Mouse (Mus musculus): ENCODE data around the gene Emp1. TPM values are rescaled to one million over a fixed set of nuclear protein-coding genes. Genes with fewer than 3 reads are reported as not detected.

Emp1 gene
- polyA plus RNA-seq, 1 experiment: 10.5 TPM

GRCm38 (mm10) chr6:135400306-135400705 is 38.0 kb downstream of the Emp1 start:
- no peaks in the 10 kb centered on the region for H3K4me1 ChIP-seq (ENCODE audit: control insufficient read depth, insufficient read depth, insufficient read length)
- no peak overlapping the region for H3K27ac ChIP-seq (ENCODE audit: insufficient read depth, low read length)
- H3K4me3 ChIP-seq (ENCODE audit: extremely low read depth, insufficient read depth, insufficient read length): no peak overlapping the region
- no peaks in the 10 kb centered on the region for H3K36me3 ChIP-seq (ENCODE audit: control insufficient read depth, insufficient read depth, low read length)
- 35% methylated on average over 3 of the region's 3 CpGs for WGBS
- peak in 1 of 2 experiments; percentile 51 for DNase-seq (ENCODE audit: low read depth in 1 of 2, low spot score in 2 of 2)
- H3K27me3 ChIP-seq (ENCODE audit: control insufficient read depth, insufficient read depth, low read length): no peaks in the 10 kb centered on the region
- TF ChIP-seq CTCF (IDR thresholded peaks at IDR 0.05; ENCODE audit: extremely low read depth, insufficient read depth, insufficient read length, insufficient replicate concordance): peak; percentile 14; the same call in 1 of the 2 replicates
- TF ChIP-seq POLR2A (IDR thresholded peaks at IDR 0.05; ENCODE audit: low read depth, low read length): no peak

- no peaks in the 10 kb centered on the region for H3K4me1 ChIP-seq (ENCODE audit: control insufficient read depth, insufficient read depth, insufficient read length)
- no peak overlapping the region for H3K27ac ChIP-seq (ENCODE audit: insufficient read depth, low read length)
- no peak for TF ChIP-seq POLR2A (IDR thresholded peaks at IDR 0.05; ENCODE audit: low read depth, low read length)
- no peak for TF ChIP-seq CTCF (IDR thresholded peaks at IDR 0.05; ENCODE audit: extremely low read depth, insufficient read depth, insufficient read length, insufficient replicate concordance)
- H3K4me3 ChIP-seq (ENCODE audit: extremely low read depth, insufficient read depth, insufficient read length): no peak overlapping the region
- no peaks in the 10 kb centered on the region for H3K27me3 ChIP-seq (ENCODE audit: control insufficient read depth, insufficient read depth, low read length)
- DNase-seq (ENCODE audit: low read depth in 1 of 2, low spot score in 2 of 2): no peak
- WGBS: 78% methylated on average over 11 of the region's 11 CpGs
- no peaks in the 10 kb centered on the region for H3K36me3 ChIP-seq (ENCODE audit: control insufficient read depth, insufficient read depth, low read length)
Measured at GRCm38 (mm10) chr6:135405093-135405492, 42.7 kb downstream of the Emp1 start.

GRCm38 (mm10) chr6:135407323-135407722 is 45.0 kb downstream of the Emp1 start:
- Histone ChIP-seq H3K27ac (ENCODE audit: insufficient read depth, low read length) (no peak overlapping the region), H3K4me1 (ENCODE audit: control insufficient read depth, insufficient read depth, insufficient read length) (no peaks in the 10 kb centered on the region), H3K4me3 (ENCODE audit: extremely low read depth, insufficient read depth, insufficient read length) (no peak overlapping the region), H3K36me3 (ENCODE audit: control insufficient read depth, insufficient read depth, low read length) (no peaks in the 10 kb centered on the region), H3K27me3 (ENCODE audit: control insufficient read depth, insufficient read depth, low read length) (no peaks in the 10 kb centered on the region)
- 34% methylated on average over 4 of the region's 4 CpGs for WGBS
- no peak for DNase-seq (ENCODE audit: low read depth in 1 of 2, low spot score in 2 of 2)
- TF ChIP-seq POLR2A (IDR thresholded peaks at IDR 0.05; ENCODE audit: low read depth, low read length) (no peak), CTCF (IDR thresholded peaks at IDR 0.05; ENCODE audit: extremely low read depth, insufficient read depth, insufficient read length, insufficient replicate concordance) (no peak)

- Histone ChIP-seq H3K4me3 (ENCODE audit: extremely low read depth, insufficient read depth, insufficient read length) (no peak overlapping the region), H3K27me3 (ENCODE audit: control insufficient read depth, insufficient read depth, low read length) (no peaks in the 10 kb centered on the region), H3K4me1 (ENCODE audit: control insufficient read depth, insufficient read depth, insufficient read length) (no peaks in the 10 kb centered on the region), H3K27ac (ENCODE audit: insufficient read depth, low read length) (no peak overlapping the region), H3K36me3 (ENCODE audit: control insufficient read depth, insufficient read depth, low read length) (no peaks in the 10 kb centered on the region)
- DNase-seq (ENCODE audit: low read depth in 1 of 2, low spot score in 2 of 2): no peak
- WGBS: 94% methylated on average over 10 of the region's 10 CpGs
- TF ChIP-seq POLR2A (IDR thresholded peaks at IDR 0.05; ENCODE audit: low read depth, low read length): no peak
- TF ChIP-seq CTCF (IDR thresholded peaks at IDR 0.05; ENCODE audit: extremely low read depth, insufficient read depth, insufficient read length, insufficient replicate concordance): no peak
Measured at GRCm38 (mm10) chr6:135411712-135412319, 49.5 kb downstream of the Emp1 start.

GRCm38 (mm10) chr6:135412649-135413048 is 50.3 kb downstream of the Emp1 start:
- Histone ChIP-seq H3K27me3 (ENCODE audit: control insufficient read depth, insufficient read depth, low read length) (no peaks in the 10 kb centered on the region), H3K4me1 (ENCODE audit: control insufficient read depth, insufficient read depth, insufficient read length) (no peaks in the 10 kb centered on the region), H3K27ac (ENCODE audit: insufficient read depth, low read length) (no peak overlapping the region), H3K36me3 (ENCODE audit: control insufficient read depth, insufficient read depth, low read length) (no peaks in the 10 kb centered on the region), H3K4me3 (ENCODE audit: extremely low read depth, insufficient read depth, insufficient read length) (no peak overlapping the region)
- no peak for DNase-seq (ENCODE audit: low read depth in 1 of 2, low spot score in 2 of 2)
- WGBS: 50% methylated on average over 6 of the region's 6 CpGs
- TF ChIP-seq CTCF (IDR thresholded peaks at IDR 0.05; ENCODE audit: extremely low read depth, insufficient read depth, insufficient read length, insufficient replicate concordance): no peak
- TF ChIP-seq POLR2A (IDR thresholded peaks at IDR 0.05; ENCODE audit: low read depth, low read length): no peak

- no peak overlapping the region for H3K4me3 ChIP-seq (ENCODE audit: extremely low read depth, insufficient read depth, insufficient read length)
- no peaks in the 10 kb centered on the region for H3K27me3 ChIP-seq (ENCODE audit: control insufficient read depth, insufficient read depth, low read length)
- no peaks in the 10 kb centered on the region for H3K36me3 ChIP-seq (ENCODE audit: control insufficient read depth, insufficient read depth, low read length)
- no peaks in the 10 kb centered on the region; the same call in 1 of the 2 replicates for H3K4me1 ChIP-seq (ENCODE audit: control insufficient read depth, insufficient read depth, insufficient read length)
- no peak overlapping the region for H3K27ac ChIP-seq (ENCODE audit: insufficient read depth, low read length)
- TF ChIP-seq POLR2A (IDR thresholded peaks at IDR 0.05; ENCODE audit: low read depth, low read length) (no peak), CTCF (IDR thresholded peaks at IDR 0.05; ENCODE audit: extremely low read depth, insufficient read depth, insufficient read length, insufficient replicate concordance) (peak; percentile 71; the same call in 1 of the 2 replicates)
- WGBS: 27% methylated on average over 5 of the region's 5 CpGs
- DNase-seq (ENCODE audit: low read depth in 1 of 2, low spot score in 2 of 2): peak; percentile 25 to 26
Measured at GRCm38 (mm10) chr6:135417459-135417858, 55.1 kb downstream of the Emp1 start.

GRCm38 (mm10) chr6:135418223-135418824 is 56.0 kb downstream of the Emp1 start:
- 9% methylated on average over 8 of the region's 8 CpGs for WGBS
- Histone ChIP-seq H3K27me3 (ENCODE audit: control insufficient read depth, insufficient read depth, low read length) (no peaks in the 10 kb centered on the region), H3K4me1 (ENCODE audit: control insufficient read depth, insufficient read depth, insufficient read length) (no peaks in the 10 kb centered on the region; the same call in 1 of the 2 replicates), H3K4me3 (ENCODE audit: extremely low read depth, insufficient read depth, insufficient read length) (no peak overlapping the region), H3K36me3 (ENCODE audit: control insufficient read depth, insufficient read depth, low read length) (no peaks in the 10 kb centered on the region), H3K27ac (ENCODE audit: insufficient read depth, low read length) (peak overlapping the region; percentile 62)
- TF ChIP-seq CTCF (IDR thresholded peaks at IDR 0.05; ENCODE audit: extremely low read depth, insufficient read depth, insufficient read length, insufficient replicate concordance): no peak
- no peak for TF ChIP-seq POLR2A (IDR thresholded peaks at IDR 0.05; ENCODE audit: low read depth, low read length)
- DNase-seq (ENCODE audit: low read depth in 1 of 2, low spot score in 2 of 2): peak in 1 of 2 experiments; percentile 28
